Mouse (Mus musculus): Measurements from ENCODE around the gene Gm2a.

Gm2a gene

GRCm38 (mm10) chr11:55097463-55098188 lies at the start of gene Gm2a:
Gm2a (plus strand) TSS chr11:55098115.
- ChIA-PET CTCF (interaction anchor here (0.5 to 1.4 kb wide), 24 partner anchors 10 to 398 kb away, joined by 3 to 39 read pairs (median 4); partner anchors contain the start of genes Ccdc69 (in 1 of the 4) and Slc36a2 (in 1 of the 4)), POLR2A (interaction anchor here (0.6 to 4.5 kb wide), 128 partner anchors 10 to 1878 kb away, joined by 3 to 65 read pairs (median 4); partner anchors contain the start of genes Ccdc69 (in 3 of the 4), G3bp1 (in 3 of the 4), Lyrm7 (in 3 of the 4) and Anxa6 (in 2 of the 4))

- CTCF ChIA-PET = interaction anchor here in 1 of 4 experiments (1.0 kb wide), 1 partner anchor 10 kb away, joined by 3 read pairs; no protein-coding TSS in a partner anchor
- POLR2A ChIA-PET = interaction anchor here in 2 of 4 experiments (0.6 to 1.8 kb wide), 2 partner anchors 10 to 13 kb away, joined by 3 to 4 read pairs; no protein-coding TSS in a partner anchor
These were observed 46.9 kb upstream of the Gm2a start for GRCm38 (mm10) chr11:55050837-55051510.

GRCm38 (mm10) chr11:55057511-55057910 lies 40.4 kb upstream of the Gm2a start:
- ChIA-PET CTCF (interaction anchor here (0.5 to 1.6 kb wide), 43 partner anchors 9 to 703 kb away, joined by 3 to 16 read pairs (median 3); partner anchors contain the start of genes Ccdc69 (in 2 of the 4), Gm2a (in 1 of the 4) and Slc36a1 (in 1 of the 4)), POLR2A (interaction anchor here in 2 of 4 experiments (0.6 to 1.7 kb wide), 6 partner anchors 10 to 411 kb away, joined by 3 to 6 read pairs (median 3); partner anchors contain the start of gene Ccdc69 (in 1 of the 2))

- ChIA-PET CTCF (interaction anchor here in 2 of 4 experiments (0.6 to 1.0 kb wide), 2 partner anchors 16 to 77 kb away, joined by 4 to 5 read pairs; no protein-coding TSS in a partner anchor), POLR2A (interaction anchor here in 1 of 4 experiments (1.2 to 1.8 kb wide), 2 partner anchors 25 to 98 kb away, joined by 3 read pairs; no protein-coding TSS in a partner anchor)
These were observed 37.1 kb upstream of the Gm2a start for GRCm38 (mm10) chr11:55060802-55061201.

- POLR2A ChIA-PET = no interaction called here
- CTCF ChIA-PET = no interaction called here
These were observed 35.1 kb upstream of the Gm2a start for GRCm38 (mm10) chr11:55062856-55063255.

- POLR2A ChIA-PET = no interaction called here
- CTCF ChIA-PET = interaction anchor here in 2 of 4 experiments (1.2 to 1.7 kb wide), 2 partner anchors 21 to 25 kb away, joined by 3 to 6 read pairs; no protein-coding TSS in a partner anchor
These were observed 31.0 kb upstream of the Gm2a start for GRCm38 (mm10) chr11:55066921-55067320.

GRCm38 (mm10) chr11:55069023-55069422 lies 28.9 kb upstream of the Gm2a start:
- ChIA-PET CTCF (interaction anchor here (0.6 to 1.6 kb wide), 7 partner anchors 12 to 30 kb away, joined by 4 to 11 read pairs (median 7); no protein-coding TSS in a partner anchor), POLR2A (interaction anchor here in 3 of 4 experiments (0.7 to 2.1 kb wide), 11 partner anchors 9 to 113 kb away, joined by 3 to 13 read pairs (median 4); partner anchors contain the start of genes Gm2a (in 2 of the 3) and Ccdc69 (in 1 of the 3))

- ChIA-PET POLR2A (interaction anchor here in 1 of 4 experiments (0.9 to 2.1 kb wide), 2 partner anchors 16 to 186 kb away, joined by 4 to 7 read pairs; no protein-coding TSS in a partner anchor), CTCF (interaction anchor here in 2 of 4 experiments (0.9 to 1.5 kb wide), 3 partner anchors 14 to 31 kb away, joined by 3 to 5 read pairs (median 5); no protein-coding TSS in a partner anchor)
These were observed 26.6 kb upstream of the Gm2a start for GRCm38 (mm10) chr11:55071344-55071743.

GRCm38 (mm10) chr11:55072467-55072866 lies 25.4 kb upstream of the Gm2a start:
- CTCF ChIA-PET = interaction anchor here in 3 of 4 experiments (0.8 to 1.5 kb wide), 4 partner anchors 14 to 32 kb away, joined by 3 to 5 read pairs (median 5); no protein-coding TSS in a partner anchor
- POLR2A ChIA-PET = interaction anchor here in 3 of 4 experiments (0.9 to 2.5 kb wide), 9 partner anchors 9 to 396 kb away, joined by 3 to 10 read pairs (median 4); partner anchors contain the start of genes Atox1 (in 1 of the 3) and Gm2a (in 1 of the 3)

- POLR2A ChIA-PET = interaction anchor here in 3 of 4 experiments (0.7 to 2.5 kb wide), 15 partner anchors 8 to 396 kb away, joined by 3 to 8 read pairs (median 4); partner anchors contain the start of genes Atox1 (in 1 of the 3) and Gm2a (in 1 of the 3)
These were observed 24.7 kb upstream of the Gm2a start for GRCm38 (mm10) chr11:55073191-55073590.

GRCm38 (mm10) chr11:55075602-55076001 lies 22.3 kb upstream of the Gm2a start:
- POLR2A ChIA-PET = interaction anchor here in 2 of 4 experiments (0.6 to 4.6 kb wide), 5 partner anchors 11 to 63 kb away, joined by 3 to 20 read pairs (median 5); partner anchors contain the start of gene Gm2a (in 1 of the 2)

More at GRCm38 (mm10) chr11:55073191-55073590, 24.7 kb upstream of the Gm2a start:
- CTCF ChIA-PET = interaction anchor here (0.5 to 1.1 kb wide), 8 partner anchors 14 to 1745 kb away, joined by 3 to 12 read pairs (median 4); no protein-coding TSS in a partner anchor

GRCm38 (mm10) chr11:55076234-55076633 lies 21.7 kb upstream of the Gm2a start:
- CTCF ChIA-PET = interaction anchor here in 3 of 4 experiments (0.5 to 3.2 kb wide), 5 partner anchors 9 to 82 kb away, joined by 4 to 21 read pairs (median 4); no protein-coding TSS in a partner anchor
- POLR2A ChIA-PET = interaction anchor here in 2 of 4 experiments (1.1 to 4.6 kb wide), 6 partner anchors 10 to 393 kb away, joined by 3 to 30 read pairs (median 16); partner anchors contain the start of genes Gm2a (in 2 of the 2) and G3bp1 (in 1 of the 2)

More at GRCm38 (mm10) chr11:55075602-55076001, 22.3 kb upstream of the Gm2a start:
- CTCF ChIA-PET = interaction anchor here in 2 of 4 experiments (0.8 to 1.1 kb wide), 2 partner anchors 10 to 12 kb away, joined by 3 to 4 read pairs; no protein-coding TSS in a partner anchor

GRCm38 (mm10) chr11:55077331-55078231 lies 20.3 kb upstream of the Gm2a start, which contains the start of gene Ccdc69:
Ccdc69 (minus strand) TSS chr11:55078131.
- POLR2A ChIA-PET = interaction anchor here in 3 of 4 experiments (0.5 to 4.6 kb wide), 31 partner anchors 8 to 392 kb away, joined by 3 to 30 read pairs (median 3); partner anchors contain the start of genes Gm2a (in 3 of the 3), Atox1 (in 1 of the 3), G3bp1 (in 1 of the 3) and Gpx3 (in 1 of the 3)
- CTCF ChIA-PET = interaction anchor here (0.6 to 3.2 kb wide), 18 partner anchors 9 to 356 kb away, joined by 3 to 21 read pairs (median 5); partner anchors contain the start of gene Gm2a (in 1 of the 4)

- ChIA-PET POLR2A (interaction anchor here in 3 of 4 experiments (0.5 to 4.6 kb wide), 26 partner anchors 8 to 391 kb away, joined by 3 to 30 read pairs (median 4); partner anchors contain the start of genes Gm2a (in 3 of the 3) and G3bp1 (in 1 of the 3)), CTCF (interaction anchor here (0.5 to 3.2 kb wide), 11 partner anchors 9 to 308 kb away, joined by 3 to 21 read pairs (median 6); partner anchors contain the start of gene Gm2a (in 1 of the 4))
These were observed 19.4 kb upstream of the Gm2a start for GRCm38 (mm10) chr11:55078502-55078901.

- POLR2A ChIA-PET = interaction anchor here in 3 of 4 experiments (0.5 to 4.6 kb wide), 18 partner anchors 8 to 334 kb away, joined by 3 to 30 read pairs (median 5); partner anchors contain the start of gene Gm2a (in 3 of the 3)
- CTCF ChIA-PET = interaction anchor here in 3 of 4 experiments (0.6 to 3.2 kb wide), 5 partner anchors 8 to 308 kb away, joined by 4 to 21 read pairs (median 6); no protein-coding TSS in a partner anchor
These were observed 18.7 kb upstream of the Gm2a start for GRCm38 (mm10) chr11:55079180-55079579.

Measured in embryonic stem cell, embryonic (primary cell).